ENCODE assay signal across 8 mouse cellular contexts in the genomic region with DNA sequence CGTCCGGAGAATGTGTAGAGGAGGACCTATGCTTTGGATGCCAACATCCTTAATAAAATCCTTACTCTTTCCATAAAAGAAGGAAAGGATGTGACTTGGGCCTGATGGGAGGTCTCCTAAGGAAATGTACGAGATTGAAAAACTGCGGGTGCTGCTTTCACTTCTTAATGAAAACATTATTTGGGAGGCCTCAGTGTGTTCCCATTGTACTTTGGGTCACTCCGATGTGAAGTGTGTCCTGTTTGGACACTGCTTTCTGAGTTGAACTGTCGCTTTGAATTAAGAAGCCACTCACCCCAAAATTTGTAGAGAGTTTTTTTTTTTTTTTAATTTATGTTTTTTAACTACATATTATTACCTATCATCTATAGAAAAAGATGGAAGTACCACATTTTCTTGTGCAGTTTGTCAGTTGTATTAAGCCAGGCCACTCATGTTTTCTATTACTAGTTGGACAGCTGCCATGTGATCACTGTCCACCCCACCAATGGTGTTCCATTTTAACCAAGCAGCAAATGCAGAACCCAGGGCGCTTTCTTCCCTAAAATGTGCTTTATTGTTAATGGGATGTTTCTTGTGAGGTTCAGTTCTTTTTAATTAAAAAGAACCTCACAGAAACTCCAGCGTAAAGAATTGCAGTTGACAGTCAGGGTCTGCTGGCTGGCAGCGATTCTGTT. TPM values are rescaled to one million over a fixed set of nuclear protein-coding genes. Genes with fewer than 3 reads are reported as not detected.
A peak's percentile ranks its signal among the peaks of the same experiment; 100 is the strongest.
DNase-seq lines count a peak whose midpoint lies in the region; ATAC-seq and TF ChIP-seq lines count a peak whose summit lies in the region.

No protein-coding gene starts in this region.

- no peak for DNase-seq in kidney, adult 18-20 months
- DNase-seq in ovary, postnatal 36 days (ENCODE audit: low spot score), result no peak
- DNase-seq in gastrocnemius, postnatal 36 days, result no peak
- no peak for DNase-seq in right cerebral cortex, adult 18-20 months

- H3K27me3 ChIP-seq in kidney, embryonic 16.5 days (ENCODE audit: insufficient read depth, low read length), result no peaks in the 10 kb centered on the region
- no peaks in the 10 kb centered on the region for H3K27me3 ChIP-seq in hindbrain, embryonic 13.5 days

- peaks cover 4% of the 10 kb centered on the region for H3K4me1 ChIP-seq in kidney, embryonic 16.5 days (ENCODE audit: insufficient read depth, low read length)
- H3K4me1 ChIP-seq in cortical plate, adult 2 months (ENCODE audit: control insufficient read depth, insufficient read depth, low read length), result 0 out of 2 replicates have a peak, but pooled peaks cover 2% of the 10 kb centered on the region
- peaks cover 6% of the 10 kb centered on the region for H3K4me1 ChIP-seq in hindbrain, embryonic 13.5 days (replicated peaks)

- 21% methylated on average over 9 of the region's 9 CpGs for WGBS in kidney, embryonic 16.5 days
- 17% methylated on average over 9 of the region's 9 CpGs for WGBS in hindbrain, embryonic 13.5 days
- WGBS in macrophage (ENCODE audit: missing documents), result 29% methylated on average over 9 of the region's 9 CpGs

- peak overlapping the region; percentile 71 for H3K9ac ChIP-seq in kidney, embryonic 16.5 days (replicated peaks; ENCODE audit: low read length)
- H3K9ac ChIP-seq in hindbrain, embryonic 13.5 days, result peak overlapping the region; percentile 75

- no peak for ATAC-seq in kidney, embryonic 16.5 days (ENCODE audit: low FRiP score, low TSS enrichment)
- ATAC-seq in hindbrain, embryonic 13.5 days (ENCODE audit: low FRiP score), result peak; percentile 29; the same call in 1 of the 2 replicates

- H3K9me3 ChIP-seq in kidney, embryonic 16.5 days (ENCODE audit: low read length), result no peaks in the 10 kb centered on the region
- H3K9me3 ChIP-seq in hindbrain, embryonic 13.5 days, result no peaks in the 10 kb centered on the region

- H3K79me2 ChIP-seq in macrophage (ENCODE audit: inconsistent target), result no peaks in the 10 kb centered on the region

- peak overlapping the region; percentile 64 for H3K4me3 ChIP-seq in kidney, embryonic 16.5 days (ENCODE audit: low read length)
- peak overlapping the region; percentile 48 for H3K4me3 ChIP-seq in cortical plate, adult 2 months (ENCODE audit: insufficient read depth, low read length)
- peak overlapping the region; percentile 55 for H3K4me3 ChIP-seq in hindbrain, embryonic 13.5 days
- H3K4me3 ChIP-seq in macrophage (ENCODE audit: inconsistent target), result peak overlapping the region; percentile 56

- peak overlapping the region; percentile 25 for H3K27ac ChIP-seq in kidney, embryonic 16.5 days (ENCODE audit: low read length)
- H3K27ac ChIP-seq in cortical plate, adult 2 months (ENCODE audit: insufficient read depth, low read length), result no peak overlapping the region
- H3K27ac ChIP-seq in hindbrain, embryonic 13.5 days, result peak overlapping the region; percentile 81
- H3K27ac ChIP-seq in macrophage, result no peak overlapping the region

- TF ChIP-seq CTCF in cortical plate, adult 2 months (IDR thresholded peaks at IDR 0.05; ENCODE audit: extremely low read depth, insufficient read depth, low read length), result no peak

- peak overlapping the region; percentile 67 for H3K4me2 ChIP-seq in kidney, embryonic 16.5 days (replicated peaks; ENCODE audit: low read depth, low read length)
- peak overlapping the region; percentile 55 for H3K4me2 ChIP-seq in hindbrain, embryonic 13.5 days

- no peak for TF ChIP-seq POLR2A in cortical plate, adult 2 months (IDR thresholded peaks at IDR 0.05; ENCODE audit: extremely low read depth, insufficient read depth, low read length)

- 0 out of 2 replicates have a peak, but pooled peaks cover 3% of the 10 kb centered on the region for H3K36me3 ChIP-seq in kidney, embryonic 16.5 days (ENCODE audit: insufficient read depth, low read length)
- H3K36me3 ChIP-seq in hindbrain, embryonic 13.5 days, result no peaks in the 10 kb centered on the region
- no peaks in the 10 kb centered on the region for H3K36me3 ChIP-seq in macrophage (ENCODE audit: inconsistent target)

- intact Hi-C loops in gastrocnemius, postnatal 36 days (cut with DNase I), result no loop called here

RNA-seq across cellular contexts. Expression of a gene that starts 29.2 kb away (rescaled TPM):
- polyA plus RNA-seq in kidney, embryonic 16.5 days (2015; fragmentation: Nextera tagmentation; extraction: Ambion mirVana), result 1.3 and 1.5 TPM in 2 replicates
- 12.9 and 13.4 TPM in 2 replicates for polyA plus RNA-seq in cortical plate, adult 2 months (2012; rRNA removed)
- polyA plus RNA-seq in hindbrain, embryonic 13.5 days (2015; fragmentation: Nextera tagmentation; extraction: Ambion mirVana), result 2.1 and 2.8 TPM in 2 replicates
- 1 to 10 TPM in 14 of 26 experiments, under 1 TPM in 11, not detected in 1; 0.39 to 4.4 (median 1.0) TPM for total RNA-seq in macrophage (2018; cell fraction: chromatin; rRNA removed)
- total RNA-seq in macrophage (2018; cell fraction: cytosol; rRNA removed), result 1 to 10 TPM in 2 of 26 experiments, under 1 TPM in 24; 0.32 to 1.1 (median 0.70) TPM
- total RNA-seq in macrophage (2018; cell fraction: nucleus; rRNA removed), result 1 to 10 TPM in 17 of 26 experiments, under 1 TPM in 8, not detected in 1; 0.36 to 2.4 (median 1.1) TPM
- polyA plus RNA-seq in macrophage (2018), result 0.49 to 0.53 TPM (median 0.52 TPM) in 3 replicates
- 1 to 10 TPM; 1.9 to 2.3 TPM for total RNA-seq in gastrocnemius, postnatal 36 days (2021)

RNA-seq across cellular contexts. Expression of a gene that starts 42.3 kb away (rescaled TPM):
- polyA plus RNA-seq in kidney, embryonic 16.5 days (2015; fragmentation: Nextera tagmentation; extraction: Ambion mirVana), result 1.1 and 1.2 TPM in 2 replicates
- 113 and 123 TPM in 2 replicates for polyA plus RNA-seq in cortical plate, adult 2 months (2012; rRNA removed)
- 1.7 and 1.9 TPM in 2 replicates for polyA plus RNA-seq in hindbrain, embryonic 13.5 days (2015; fragmentation: Nextera tagmentation; extraction: Ambion mirVana)
- not detected for total RNA-seq in macrophage (2018; cell fraction: chromatin; rRNA removed)
- total RNA-seq in macrophage (2018; cell fraction: cytosol; rRNA removed), result not detected
- total RNA-seq in macrophage (2018; cell fraction: nucleus; rRNA removed), result not detected
- not detected in 3 replicates for polyA plus RNA-seq in macrophage (2018)
- 1 to 10 TPM in 1 of 2 experiments, under 1 TPM in 1; 0.47 to 1.1 TPM for total RNA-seq in gastrocnemius, postnatal 36 days (2021)

Comparison
In these comparisons a context has a peak if more than half of its experiments do, and no peak if none do; other contexts are left out.
1. H3K27ac ChIP-seq: peak in kidney, embryonic 16.5 days (single experiment) and hindbrain, embryonic 13.5 days (single experiment); none in cortical plate, adult 2 months (single experiment) and macrophage (single experiment).
2. RNA of a gene that starts 42.3 kb away (polyA plus RNA-seq): 113 to 123 TPM in cortical plate, adult 2 months; 1.7 to 1.9 TPM in hindbrain, embryonic 13.5 days, 1.1 to 1.2 TPM in kidney, embryonic 16.5 days and not detected in macrophage; every median in the first group is over 10 times any median in the second.
3. Peak in every context shown above with its lines, with median percentiles within 50 percentile points of each other: H3K4me3 ChIP-seq.